Mouse (Mus musculus) lung, adult 18-20 months (tissue): ENCODE measurements at regions not wholly inside any gene's neighbourhood (a gene's known extent, or its start where the extent isn't known, plus 50 kb on each side); places are given as distances from the start of the nearest gene placed in this dataset.

ENCODE experiments used
- DNase-seq, 2 experiments: peaks; one replicate each; pipeline ENCODE4 v3.0.0; 2022; ENCODE audit warnings: mixed read lengths in 2 of 2

- no peak for DNase-seq
Measured at GRCm38 (mm10) chr5:47115882-47116281, 867.1 kb upstream of the Slit2 start.

GRCm38 (mm10) chr5:47095703-47096102, 887.2 kb upstream of the Slit2 start:
- DNase-seq = no peak

GRCm38 (mm10) chr5:47052942-47053341, 930.0 kb upstream of the Slit2 start:
- no peak for DNase-seq

- no peak for DNase-seq
Measured at GRCm38 (mm10) chr5:47036752-47037151, 946.2 kb upstream of the Slit2 start.

GRCm38 (mm10) chr5:47034021-47034420, 948.9 kb upstream of the Slit2 start:
- DNase-seq = no peak

- peak; percentile 7 to 8 for DNase-seq
Measured at GRCm38 (mm10) chr5:47014351-47014750, 968.6 kb upstream of the Slit2 start.

GRCm38 (mm10) chr5:46992557-46992956, 990.4 kb upstream of the Slit2 start:
- peak in 1 of 2 experiments; percentile 1 for DNase-seq

GRCm38 (mm10) chr5:46986519-46986918, 996.4 kb upstream of the Slit2 start:
- DNase-seq = no peak

GRCm38 (mm10) chr5:46980326-46980725, 1002.6 kb upstream of the Slit2 start:
- no peak for DNase-seq

GRCm38 (mm10) chr5:46968870-46969436, 1014.0 kb upstream of the Slit2 start:
- no peak for DNase-seq

- DNase-seq = peak; percentile 9 to 19
Measured at GRCm38 (mm10) chr5:46960749-46961148, 1022.2 kb upstream of the Slit2 start.

- DNase-seq = no peak
Measured at GRCm38 (mm10) chr5:46926324-46926723, 1056.6 kb upstream of the Slit2 start.

- no peak for DNase-seq
Measured at GRCm38 (mm10) chr5:46901909-46902308, 1044.5 kb upstream of the Lcorl start.

- no peak for DNase-seq
Measured at GRCm38 (mm10) chr5:46894037-46894436, 1036.6 kb upstream of the Lcorl start.

- DNase-seq = no peak
Measured at GRCm38 (mm10) chr5:46883956-46884355, 1026.5 kb upstream of the Lcorl start.

GRCm38 (mm10) chr5:46856837-46857236, 999.4 kb upstream of the Lcorl start:
- DNase-seq = no peak

GRCm38 (mm10) chr5:46845175-46845574, 987.8 kb upstream of the Lcorl start:
- DNase-seq = no peak

GRCm38 (mm10) chr5:46836810-46837209, 979.4 kb upstream of the Lcorl start:
- DNase-seq = no peak

GRCm38 (mm10) chr5:46830797-46831618, 973.6 kb upstream of the Lcorl start:
- peak in 1 of 2 experiments; percentile 2 for DNase-seq

GRCm38 (mm10) chr5:46830114-46830513, 972.7 kb upstream of the Lcorl start:
- DNase-seq = no peak

- DNase-seq = no peak
Measured at GRCm38 (mm10) chr5:46826381-46826780, 969.0 kb upstream of the Lcorl start.

- no peak for DNase-seq
Measured at GRCm38 (mm10) chr5:46824934-46825333, 967.5 kb upstream of the Lcorl start.

GRCm38 (mm10) chr5:46795102-46795501, 937.7 kb upstream of the Lcorl start:
- DNase-seq = no peak

- no peak for DNase-seq
Measured at GRCm38 (mm10) chr5:46794028-46794705, 936.8 kb upstream of the Lcorl start.
